Mouse (Mus musculus) cortical plate, adult 2 months (tissue): ENCODE measurements around the gene BC067074.

Source experiments
- CTCF ChIP-seq: fragments of 200-500 bp; IDR thresholded peaks from 2 replicates; pipeline ENCODE4 v1.5.1; 2011; ENCODE audit warnings: mild to moderate bottlenecking, control low read depth, low read length; ENCODE audit not compliant: insufficient read depth; ENCODE audit errors: extremely low read depth
- POLR2A ChIP-seq: fragments of 200-500 bp; IDR thresholded peaks from 2 replicates; pipeline ENCODE4 v1.6.1; 2011; ENCODE audit warnings: mild to moderate bottlenecking, low read length, control low read depth; ENCODE audit not compliant: insufficient read depth; ENCODE audit errors: extremely low read depth

GRCm38 (mm10) chr13:113271189-113271588 is 21.8 kb upstream of the BC067074 start:
- TF ChIP-seq CTCF, result no peak
- no peak for TF ChIP-seq POLR2A
